Mouse (Mus musculus) frontal cortex, postnatal 25 days (tissue): ENCODE results near the gene Olfr905.

Source experiments
- DNase-seq, 2 experiments: peaks; one replicate each; pipeline ENCODE4 v3.0.0; 2022; ENCODE audit warnings: low spot score in 2 of 2

Gene Olfr905

DNA sequence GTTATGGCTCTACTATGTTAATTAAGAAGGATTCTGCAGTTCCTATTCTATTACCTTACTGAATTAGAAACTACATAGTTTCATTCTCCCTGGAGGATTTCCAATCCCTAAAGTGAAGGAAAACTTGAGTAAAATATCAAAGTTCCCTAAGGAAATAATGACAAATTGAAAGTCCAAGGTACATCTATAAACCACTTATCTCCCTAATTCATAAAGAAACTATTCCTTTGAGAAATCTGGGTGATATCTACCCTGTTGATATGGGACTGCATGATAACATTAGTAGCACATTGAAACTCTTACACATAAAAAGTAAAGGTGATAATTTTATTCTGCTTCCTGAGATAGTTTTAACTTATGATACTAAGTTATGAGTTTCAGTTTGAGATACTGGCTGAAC lies at the start of gene Olfr905:
TSS of gene Olfr905 (plus strand) at position 301 of the 400 bp plus-strand sequence.
- no peak for DNase-seq

- no peak for DNase-seq
Measured at GRCm38 (mm10) chr9:38423801-38424200, 47.1 kb upstream of the Olfr905 start.

GRCm38 (mm10) chr9:38427026-38427425 lies 43.9 kb upstream of the Olfr905 start:
- DNase-seq = no peak

DNA sequence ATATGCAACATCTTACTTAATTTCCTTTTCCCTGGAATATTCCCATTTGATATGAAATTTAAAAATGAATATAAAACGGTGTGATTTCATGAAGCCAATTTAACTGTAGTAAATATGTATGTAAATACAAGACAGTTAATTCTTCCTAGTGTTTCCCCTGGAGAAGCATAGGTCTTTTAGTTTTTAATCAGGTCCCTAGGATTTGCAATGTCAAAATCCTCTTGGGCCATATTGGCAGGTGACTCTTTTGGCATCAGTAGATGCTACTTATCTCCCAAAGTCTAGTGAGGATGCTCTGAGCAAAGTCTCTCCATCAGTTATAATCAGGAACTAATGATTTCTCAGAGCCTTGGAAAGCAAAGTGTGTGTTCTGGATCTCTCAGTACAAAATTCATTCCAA lies 41.8 kb upstream of the Olfr905 start, which contains the start of gene Olfr901:
TSS of gene Olfr901 (plus strand) at position 301 of the 400 bp plus-strand sequence.
- no peak for DNase-seq

DNA sequence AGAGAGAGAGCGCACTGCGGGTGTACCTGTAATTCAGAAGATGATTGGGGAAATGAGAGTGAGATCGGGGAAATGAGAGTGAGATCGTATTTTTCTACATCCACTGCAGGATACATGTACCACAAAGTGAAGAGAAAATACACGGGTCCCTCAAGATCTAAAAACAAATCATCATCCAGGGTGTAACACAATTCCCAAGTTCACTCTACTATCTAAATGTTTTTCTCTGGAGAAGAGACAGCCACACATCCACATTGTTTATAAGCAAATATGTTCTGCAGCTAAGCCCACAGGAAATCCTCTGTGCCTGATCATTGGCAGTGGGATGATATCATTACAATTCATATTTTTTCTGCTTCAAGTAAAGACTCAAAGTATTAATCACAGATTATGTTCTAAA lies 23.6 kb upstream of the Olfr905 start, which contains the start of gene Olfr902:
TSS of gene Olfr902 (plus strand) at position 301 of the 400 bp plus-strand sequence.
- DNase-seq = no peak

DNA sequence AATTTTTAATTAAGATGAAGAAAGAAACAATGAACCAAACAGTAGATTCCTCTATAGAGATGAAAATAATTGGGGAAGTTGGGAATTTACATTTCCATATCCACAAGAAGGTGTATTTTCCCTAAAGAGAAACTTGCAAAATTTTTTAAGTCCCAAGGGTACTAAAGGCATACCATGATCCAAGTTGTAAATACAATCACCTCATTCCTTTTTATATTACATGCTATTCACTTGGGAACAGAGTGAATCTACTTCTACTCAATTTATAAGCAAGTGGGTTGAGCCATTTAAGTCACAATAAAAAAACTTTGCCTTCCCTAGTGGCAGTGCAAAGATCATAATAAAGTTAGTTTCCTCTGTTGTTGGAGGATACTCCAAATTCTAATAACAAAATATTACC lies 8.1 kb upstream of the Olfr905 start, which contains the start of gene Olfr904:
TSS of gene Olfr904 (plus strand) at position 301 of the 400 bp plus-strand sequence.
- no peak for DNase-seq

- no peak for DNase-seq
Measured at GRCm38 (mm10) chr9:38486785-38487184, 15.9 kb downstream of the Olfr905 start, which contains the start of gene Olfr906. Gene Olfr906, plus strand, starts transcription at chr9:38487085.

DNA sequence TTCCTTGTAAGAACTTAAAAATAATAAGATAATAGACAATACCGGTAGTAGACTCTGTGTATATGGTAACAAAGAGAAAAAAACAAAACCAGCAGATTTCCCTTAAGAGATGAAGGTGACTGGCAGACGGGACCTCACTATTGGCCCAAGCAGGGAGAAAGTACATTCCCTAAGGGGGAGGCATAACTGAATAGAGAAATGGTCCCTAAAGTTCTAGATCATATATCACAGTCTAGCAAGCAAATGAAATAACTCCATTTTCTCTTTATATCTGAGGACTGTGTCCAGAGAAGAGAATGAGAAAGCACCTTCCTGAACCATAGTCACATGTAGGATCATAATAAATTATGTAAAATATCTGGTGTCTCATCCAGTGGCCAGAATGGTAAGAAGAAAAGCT lies 24.6 kb downstream of the Olfr905 start, which contains the start of gene Olfr907:
TSS of gene Olfr907 (plus strand) at position 301 of the 400 bp plus-strand sequence.
- no peak for DNase-seq

DNA sequence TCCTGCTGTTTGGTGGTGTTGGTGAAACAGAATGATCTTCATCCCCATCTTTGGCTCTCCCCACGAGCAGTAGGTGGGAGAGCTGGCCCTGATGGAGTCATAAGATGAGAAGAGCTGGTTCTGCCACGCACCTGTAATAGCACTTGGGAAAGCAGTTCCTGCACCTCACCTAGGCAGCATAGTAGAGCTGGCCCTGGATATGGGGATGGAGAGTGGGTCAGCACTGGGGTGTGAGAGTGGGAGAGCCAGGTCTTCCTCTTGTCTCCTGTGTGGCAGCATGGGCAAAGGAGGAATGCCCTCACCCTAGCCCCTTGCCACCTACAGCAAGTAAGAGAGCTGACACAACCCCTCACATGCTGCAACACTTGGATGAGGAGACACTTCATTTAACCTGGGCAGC lies 41.4 kb downstream of the Olfr905 start:
- no peak for DNase-seq

DNA sequence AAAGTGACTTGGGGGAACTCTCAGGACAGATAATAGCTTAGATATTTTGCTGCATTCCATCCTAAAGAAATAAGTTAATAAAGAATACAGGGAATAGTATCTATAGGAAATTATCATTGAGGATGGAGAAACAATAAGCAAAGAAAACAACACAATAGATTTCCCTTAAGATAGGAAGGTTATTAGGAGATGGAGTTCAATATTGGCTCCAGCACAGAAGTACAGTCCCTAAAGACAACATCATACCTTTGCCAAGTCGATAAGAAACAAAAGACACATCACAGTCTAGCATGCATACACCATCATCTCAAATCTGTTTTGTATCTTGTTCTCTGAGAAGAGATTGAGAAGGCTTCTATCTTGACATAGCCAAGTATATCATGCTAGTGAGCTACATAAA lies 50.4 kb downstream of the Olfr905 start, which contains the start of gene Olfr911-ps1:
TSS of gene Olfr911-ps1 (plus strand) at position 301 of the 400 bp plus-strand sequence.
- DNase-seq = no peak
